Mouse (Mus musculus): ENCODE measurements around the gene Cyp2s1. TPM values are rescaled to one million over a fixed set of nuclear protein-coding genes. Genes with fewer than 3 reads are reported as not detected.

Cyp2s1 gene
- total and polyA plus RNA-seq, 3 experiments = not detected

DNA sequence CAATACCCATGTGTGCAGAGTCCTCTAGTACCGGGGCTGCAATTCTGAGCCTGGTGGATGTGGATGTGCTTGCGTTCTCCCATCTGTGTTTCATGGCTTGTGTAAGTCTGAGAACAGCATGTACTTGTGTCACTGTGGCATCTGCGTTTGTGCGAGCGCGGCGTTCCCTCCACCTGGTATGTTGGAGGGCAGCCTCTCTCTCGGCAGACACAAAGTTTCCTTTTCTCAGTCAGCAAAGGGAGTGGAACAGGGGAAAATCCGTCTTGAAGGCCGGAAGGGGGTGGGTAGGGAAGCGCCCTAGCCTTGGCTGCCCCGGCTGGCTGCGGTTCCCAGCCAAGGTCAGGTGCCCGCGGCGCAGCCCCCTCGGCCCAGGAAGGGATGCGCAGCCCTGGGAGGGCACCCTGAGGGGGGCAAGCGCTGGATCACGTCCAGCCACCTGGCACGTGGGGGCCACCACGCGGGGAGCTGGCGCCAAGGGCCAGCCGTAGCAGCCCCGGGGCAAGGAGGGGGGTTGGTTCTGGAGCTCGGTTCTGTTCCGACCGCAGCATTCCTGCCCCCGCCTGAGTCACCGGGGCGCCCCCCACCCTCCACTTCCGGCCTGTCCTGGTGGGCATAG is 35.3 kb downstream of the Cyp2s1 start:
- H3K9me3 ChIP-seq (replicated peaks; ENCODE audit: insufficient read depth, low read length) = no peaks in the 10 kb centered on the region
- H3K36me3 ChIP-seq (ENCODE audit: control insufficient read depth in 1 of 2, insufficient read depth in 2 of 2, low read length in 2 of 2) = no peaks in the 10 kb centered on the region
- no peak for DNase-seq (ENCODE audit: low read depth, low spot score)
- H3K27me3 ChIP-seq (ENCODE audit: control insufficient read depth in 1 of 2, insufficient read depth in 2 of 2, low read length in 2 of 2) = no peaks in the 10 kb centered on the region
- no peak overlapping the region for H3K27ac ChIP-seq (ENCODE audit: control insufficient read depth, low read depth, low read length)
- no peaks in the 10 kb centered on the region for H3K79me2 ChIP-seq (ENCODE audit: control insufficient read depth, insufficient read depth, low read length, poor library complexity)
- TF ChIP-seq MAZ (IDR thresholded peaks at IDR 0.05; ENCODE audit: low read depth, low read length) = no peak
- TF ChIP-seq POLR2AphosphoS5 (IDR thresholded peaks at IDR 0.05; ENCODE audit: borderline replicate concordance, low read depth, low read length) = no peak
- TF ChIP-seq TBP (IDR thresholded peaks at IDR 0.05; ENCODE audit: low read depth, low read length) = no peak
- TF ChIP-seq MAX (IDR thresholded peaks at IDR 0.05; ENCODE audit: low read length) = no peak
- TF ChIP-seq BHLHE40 (IDR thresholded peaks at IDR 0.05; ENCODE audit: borderline replicate concordance, low read depth, low read length) = no peak
- TF ChIP-seq NRF1 (IDR thresholded peaks at IDR 0.05; ENCODE audit: insufficient read depth, low read depth, low read length, poor library complexity, severe bottlenecking) = no peak
- no peak for TF ChIP-seq TAL1 (IDR thresholded peaks at IDR 0.05; ENCODE audit: low read length)
- no peak for TF ChIP-seq USF2 (IDR thresholded peaks at IDR 0.05; ENCODE audit: borderline replicate concordance in 1 of 2, insufficient read depth in 1 of 2, low read depth in 1 of 2, low read length in 2 of 2)
- TF ChIP-seq RAD21 (IDR thresholded peaks at IDR 0.05; ENCODE audit: low read depth, low read length) = no peak
- no peak for TF ChIP-seq POLR2AphosphoS2 (IDR thresholded peaks at IDR 0.05; ENCODE audit: low read length)
- TF ChIP-seq ZC3H11A (IDR thresholded peaks at IDR 0.05; ENCODE audit: low read depth, low read length) = no peak
- TF ChIP-seq MEF2A (IDR thresholded peaks at IDR 0.05; ENCODE audit: extremely low read depth, insufficient replicate concordance, low read depth, low read length, poor library complexity, severe bottlenecking) = no peak
- no peak for TF ChIP-seq HCFC1 (IDR thresholded peaks at IDR 0.05; ENCODE audit: low read depth, low read length)
- no peak for TF ChIP-seq RCOR1 (IDR thresholded peaks at IDR 0.05; ENCODE audit: low read depth, low read length)
- no peak overlapping the region for H3K4me3 ChIP-seq (ENCODE audit: control insufficient read depth in 1 of 2, insufficient read depth in 1 of 2, low read depth in 2 of 2, low read length in 2 of 2)
- H3K9ac ChIP-seq (ENCODE audit: control insufficient read depth, low read depth, low read length, poor library complexity, severe bottlenecking) = no peak overlapping the region
- H3K4me1 ChIP-seq (ENCODE audit: control insufficient read depth in 1 of 2, insufficient read depth in 2 of 2, low read length in 2 of 2) = no peaks in the 10 kb centered on the region

DNA sequence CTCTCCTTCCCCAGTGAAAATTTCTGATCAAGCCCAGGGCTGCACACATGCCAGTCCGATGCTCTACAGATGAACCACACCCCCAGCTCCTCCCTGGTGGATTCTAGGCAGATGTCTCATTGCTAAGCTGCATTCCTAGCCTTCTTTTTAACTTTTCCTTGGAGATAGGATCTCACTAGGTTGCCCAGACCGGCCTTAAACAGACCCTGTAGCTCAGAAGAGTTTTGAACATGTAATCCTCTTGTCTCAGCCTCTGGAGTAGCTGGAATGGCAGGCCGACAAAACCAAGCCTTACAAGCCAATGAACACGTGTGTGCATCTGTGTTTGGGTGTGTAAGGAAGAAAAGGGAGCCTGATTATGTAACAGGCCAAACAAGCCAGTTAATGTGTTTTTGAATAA is 36.0 kb downstream of the Cyp2s1 start:
- no peak for DNase-seq (ENCODE audit: low read depth, low spot score)
- no peaks in the 10 kb centered on the region for H3K4me1 ChIP-seq (ENCODE audit: control insufficient read depth in 1 of 2, insufficient read depth in 2 of 2, low read length in 2 of 2)
- no peak for TF ChIP-seq USF1 (IDR thresholded peaks at IDR 0.05; ENCODE audit: low read depth, low read length)
- no peak for TF ChIP-seq NRF1 (IDR thresholded peaks at IDR 0.05; ENCODE audit: insufficient read depth, low read depth, low read length, poor library complexity, severe bottlenecking)
- TF ChIP-seq MYB (IDR thresholded peaks at IDR 0.05; ENCODE audit: low read depth, low read length) = no peak
- no peak for TF ChIP-seq ZC3H11A (IDR thresholded peaks at IDR 0.05; ENCODE audit: low read depth, low read length)
- no peak for TF ChIP-seq CHD1 (IDR thresholded peaks at IDR 0.05; ENCODE audit: low read depth, low read length)
- TF ChIP-seq ETS1 (IDR thresholded peaks at IDR 0.05; ENCODE audit: low read depth, low read length) = no peak
- no peak for TF ChIP-seq MYC (IDR thresholded peaks at IDR 0.05; ENCODE audit: low read depth, low read length)
- no peak for TF ChIP-seq MAX (IDR thresholded peaks at IDR 0.05; ENCODE audit: low read length)
- TF ChIP-seq KAT2A (conservative IDR thresholded peaks at IDR 0.05; ENCODE audit: low read depth, low read length) = no peak
- no peak for TF ChIP-seq ZKSCAN1 (IDR thresholded peaks at IDR 0.05; ENCODE audit: low read depth, low read length)
- TF ChIP-seq SIN3A (IDR thresholded peaks at IDR 0.05; ENCODE audit: low read length) = no peak
- TF ChIP-seq MXI1 (IDR thresholded peaks at IDR 0.05; ENCODE audit: low read depth, low read length) = no peak
- no peak for TF ChIP-seq CHD2 (IDR thresholded peaks at IDR 0.05; ENCODE audit: low read length)
- TF ChIP-seq ZMIZ1 (IDR thresholded peaks at IDR 0.05; ENCODE audit: low read depth, low read length) = no peak
- TF ChIP-seq POLR2AphosphoS2 (IDR thresholded peaks at IDR 0.05; ENCODE audit: low read length) = no peak
- no peak for TF ChIP-seq ZNF384 (IDR thresholded peaks at IDR 0.05; ENCODE audit: low read depth, low read length)
- no peak for TF ChIP-seq MAZ (IDR thresholded peaks at IDR 0.05; ENCODE audit: low read depth, low read length)
- TF ChIP-seq USF2 (IDR thresholded peaks at IDR 0.05; ENCODE audit: borderline replicate concordance in 1 of 2, insufficient read depth in 1 of 2, low read depth in 1 of 2, low read length in 2 of 2) = no peak
- no peak for TF ChIP-seq TBP (IDR thresholded peaks at IDR 0.05; ENCODE audit: low read depth, low read length)
- no peak for TF ChIP-seq RAD21 (IDR thresholded peaks at IDR 0.05; ENCODE audit: low read depth, low read length)
- H3K9ac ChIP-seq (ENCODE audit: control insufficient read depth, low read depth, low read length, poor library complexity, severe bottlenecking) = no peak overlapping the region
- no peaks in the 10 kb centered on the region for H3K27me3 ChIP-seq (ENCODE audit: control insufficient read depth in 1 of 2, insufficient read depth in 2 of 2, low read length in 2 of 2)
- no peaks in the 10 kb centered on the region for H3K79me2 ChIP-seq (ENCODE audit: control insufficient read depth, insufficient read depth, low read length, poor library complexity)
- H3K9me3 ChIP-seq (replicated peaks; ENCODE audit: insufficient read depth, low read length) = no peaks in the 10 kb centered on the region
- no peak overlapping the region for H3K4me3 ChIP-seq (ENCODE audit: control insufficient read depth in 1 of 2, insufficient read depth in 1 of 2, low read depth in 2 of 2, low read length in 2 of 2)
- no peaks in the 10 kb centered on the region for H3K36me3 ChIP-seq (ENCODE audit: control insufficient read depth in 1 of 2, insufficient read depth in 2 of 2, low read length in 2 of 2)
- H3K27ac ChIP-seq (ENCODE audit: control insufficient read depth, low read depth, low read length) = no peak overlapping the region
